Mouse (Mus musculus) liver, embryonic 14.5 days (tissue): ENCODE measurements around the gene Ikzf1. TPM values are rescaled to one million over a fixed set of nuclear protein-coding genes. Genes with fewer than 3 reads are reported as not detected.

ENCODE experiments used
- ATAC-seq: fragments of 200-750 bp; cut with Nextera tagmentation; 2 replicates; pipeline ENCODE4 v1.8.0; 2017; ENCODE audit warnings: moderate number of reproducible peaks, mild to moderate bottlenecking, moderate library complexity; ENCODE audit not compliant: insufficient read depth
- DNase-seq, 3 experiments: peaks; one replicate each; pipeline ENCODE4 v3.0.0-alpha.2; 2012 to 2013; ENCODE audit warnings: low read depth in 3 of 3, low spot score in 3 of 3
- H3K27ac ChIP-seq: fragments of 300-500 bp; sonication (generic); 2 replicates; pipeline ENCODE4 v1.5.1; 2014; ENCODE audit warnings: moderate library complexity, mild to moderate bottlenecking, control low read depth, inconsistent platforms
- H3K27me3 ChIP-seq: fragments of 300-500 bp; sonication (generic); 2 replicates; pipeline ENCODE4 v1.6.1; 2014; ENCODE audit warnings: mild to moderate bottlenecking, low read length, moderate library complexity; ENCODE audit not compliant: control insufficient read depth, insufficient read depth
- H3K36me3 ChIP-seq: fragments of 300-500 bp; sonication (generic); replicated peaks from 2 replicates; pipeline ENCODE4 v1.6.1; 2014; ENCODE audit warnings: low read depth; ENCODE audit not compliant: control insufficient read depth, insufficient read depth
- H3K4me1 ChIP-seq, 2 experiments: fragments of 200-500 bp in 1 of 2; fragments of 300-500 bp in 1 of 2; sonication (generic) in 1 of 2; replicated peaks; 2 replicates each; pipeline ENCODE4 v1.6.1; 2012 to 2014; ENCODE audit warnings: antibody characterized with exemption in 1 of 2, inconsistent platforms in 1 of 2, low read length in 1 of 2; ENCODE audit not compliant: control insufficient read depth in 2 of 2, insufficient read depth in 2 of 2
- H3K4me2 ChIP-seq: fragments of 300-500 bp; sonication (generic); 2 replicates; pipeline ENCODE4 v1.6.1; 2014; ENCODE audit warnings: low read depth, mild to moderate bottlenecking, control low read depth, moderate library complexity
- H3K4me3 ChIP-seq, 2 experiments: fragments of 200-500 bp in 1 of 2; fragments of 300-500 bp in 1 of 2; sonication (generic) in 1 of 2; 2 replicates each; pipeline ENCODE4 v1.5.1; 2012 to 2014; ENCODE audit warnings: low read depth in 2 of 2, low read length in 2 of 2, mild to moderate bottlenecking in 2 of 2, control low read depth in 1 of 2, inconsistent platforms in 1 of 2, moderate library complexity in 1 of 2; ENCODE audit not compliant: insufficient read depth in 1 of 2
- H3K9ac ChIP-seq: fragments of 300-500 bp; sonication (generic); replicated peaks from 2 replicates; pipeline ENCODE4 v1.6.1; 2014; ENCODE audit warnings: mild to moderate bottlenecking, control low read depth, moderate library complexity
- H3K9me3 ChIP-seq: fragments of 300-500 bp; sonication (generic); 2 replicates; pipeline ENCODE4 v1.6.1; 2016; ENCODE audit warnings: low read length, mixed read lengths; ENCODE audit not compliant: control insufficient read depth
- CTCF ChIP-seq: IDR thresholded peaks from 2 replicates; pipeline ENCODE4 v1.5.1; 2016; ENCODE audit warnings: antibody characterized with exemption, low read depth, control low read depth
- EP300 ChIP-seq: IDR thresholded peaks from 2 replicates; pipeline ENCODE4 v1.6.1; 2016; ENCODE audit warnings: antibody characterized with exemption, low read depth
- WGBS: fragments of 180-500 bp; shearing (Covaris S2); extraction: QIAGEN DNeasy Blood & Tissue Kit; methylation state at CpG from one replicate; pipeline ENCODE4 v1.1.7; 2014; ENCODE audit not compliant: insufficient replicate concordance; 5-methylcytosine and 5-hydroxymethylcytosine counted together
- polyA plus RNA-seq, 2 experiments: library from polyadenylated mRNA; depleted of rRNA in 1 of 2; stranded (reverse) in 1 of 2; unstranded in 1 of 2; fragments of >200 nt; fragmentation: Nextera tagmentation in 1 of 2; extraction: Ambion mirVana in 1 of 2; gene quantifications; 2 replicates each; pipeline versions ENCODE4 v1.2.1 to v1.2.3; 2012 to 2014

Gene Ikzf1
- polyA plus RNA-seq, 2 experiments: 46.6 to 65.4 TPM

DNA sequence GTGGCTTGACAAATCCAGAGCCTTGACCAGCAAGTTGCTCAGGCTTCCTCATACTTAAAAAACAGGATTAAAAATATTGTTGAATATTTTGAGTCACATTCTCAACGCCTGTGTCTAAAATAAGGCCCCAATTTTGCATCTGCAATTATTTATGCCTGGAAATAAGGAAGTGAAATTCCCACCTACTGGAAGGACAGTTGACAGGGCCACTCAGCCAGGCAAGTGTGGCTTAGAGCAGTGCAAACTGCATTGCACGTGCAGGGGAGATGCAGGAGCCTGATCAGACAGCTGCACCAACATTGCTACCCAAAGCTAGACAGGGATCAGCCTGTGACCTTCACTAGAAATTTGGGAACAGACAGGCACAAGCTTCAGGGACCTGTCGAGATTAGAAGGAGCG is 26.0 kb upstream of the Ikzf1 start:
- Histone ChIP-seq H3K4me1 (peaks cover 14 to 29% of the 10 kb centered on the region in 2 experiments), H3K27ac (no peak overlapping the region), H3K4me2 (no peak overlapping the region), H3K4me3 (no peak overlapping the region), H3K9me3 (no peaks in the 10 kb centered on the region), H3K27me3 (no peaks in the 10 kb centered on the region), H3K36me3 (no peaks in the 10 kb centered on the region), H3K9ac (no peak overlapping the region)
- WGBS: 47% methylated on average over 4 of the region's 4 CpGs
- TF ChIP-seq CTCF: no peak
- TF ChIP-seq EP300: no peak
- ATAC-seq (no peak), DNase-seq (no peak)

DNA sequence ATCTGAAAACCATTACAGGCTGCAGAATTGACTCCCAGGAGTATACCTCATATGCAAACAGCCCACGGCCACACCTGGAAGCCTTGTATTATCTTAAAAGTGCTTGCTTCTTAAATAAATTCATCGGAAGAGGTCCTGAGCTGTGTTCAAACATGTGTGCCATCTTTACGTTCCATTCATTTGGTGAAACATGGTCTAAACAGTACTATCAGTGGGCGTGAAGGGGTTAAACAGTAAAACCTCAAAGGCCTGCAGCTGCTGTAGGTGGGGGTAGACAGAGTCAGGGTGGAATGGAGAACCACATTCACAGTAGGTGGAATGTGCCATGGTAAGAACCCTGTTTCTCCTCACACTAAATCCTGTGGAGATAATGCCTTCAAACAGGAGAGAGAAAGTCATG is 24.2 kb upstream of the Ikzf1 start:
- Histone ChIP-seq H3K9ac (no peak overlapping the region), H3K4me2 (no peak overlapping the region), H3K4me3 (no peak overlapping the region), H3K27me3 (no peaks in the 10 kb centered on the region), H3K4me1 (peaks cover 14 to 29% of the 10 kb centered on the region in 2 experiments), H3K36me3 (no peaks in the 10 kb centered on the region), H3K27ac (no peak overlapping the region), H3K9me3 (no peaks in the 10 kb centered on the region)
- ATAC-seq: no peak
- no peak for DNase-seq
- 61% methylated on average over 4 of the region's 4 CpGs for WGBS
- TF ChIP-seq CTCF (no peak), EP300 (no peak)

DNA sequence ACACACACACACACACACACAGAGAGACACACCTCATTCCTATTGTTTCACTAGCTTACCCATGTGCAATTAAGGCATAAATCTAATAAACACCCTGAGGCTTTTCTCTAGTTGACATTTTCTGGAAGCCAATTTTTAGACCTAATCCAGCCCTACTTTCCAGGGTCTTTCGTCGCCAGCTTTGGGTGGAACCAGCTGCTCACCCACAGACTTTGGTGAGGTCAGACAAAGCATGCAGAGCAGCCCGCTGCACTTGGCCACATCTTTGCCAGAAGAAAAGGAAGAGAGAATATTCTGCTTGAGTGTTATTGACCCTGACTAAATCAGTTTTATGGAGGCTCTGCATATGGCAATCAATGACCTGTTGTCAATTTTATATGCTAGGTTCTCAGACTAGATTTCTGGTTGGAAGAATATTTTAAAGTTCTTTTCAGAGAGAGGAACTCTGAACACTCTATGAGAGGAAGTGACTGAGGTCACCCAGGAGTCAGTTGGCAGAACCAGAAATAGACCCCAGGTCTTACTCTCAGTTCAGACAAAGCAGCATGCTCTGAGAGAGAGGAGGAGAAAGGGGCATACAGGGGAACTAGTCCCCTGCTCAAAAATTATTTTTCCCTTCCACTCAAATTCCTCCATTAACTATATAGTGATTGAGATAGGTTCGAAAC is 17.4 kb upstream of the Ikzf1 start:
- Histone ChIP-seq H3K9ac (no peak overlapping the region), H3K4me2 (no peak overlapping the region), H3K36me3 (no peaks in the 10 kb centered on the region), H3K27me3 (no peaks in the 10 kb centered on the region), H3K4me1 (no peaks in the 10 kb centered on the region; a peak in 1 of 4 replicates), H3K27ac (no peak overlapping the region), H3K9me3 (no peaks in the 10 kb centered on the region), H3K4me3 (no peak overlapping the region)
- TF ChIP-seq EP300: no peak
- TF ChIP-seq CTCF: no peak
- DNase-seq (no peak), ATAC-seq (no peak)
- 58% methylated on average over 4 of the region's 4 CpGs for WGBS

GRCm38 (mm10) chr11:11667922-11668290 is 16.9 kb upstream of the Ikzf1 start:
- Histone ChIP-seq H3K36me3 (no peaks in the 10 kb centered on the region), H3K27ac (no peak overlapping the region), H3K27me3 (no peaks in the 10 kb centered on the region), H3K9ac (no peak overlapping the region), H3K4me2 (no peak overlapping the region), H3K9me3 (no peaks in the 10 kb centered on the region), H3K4me3 (no peak overlapping the region), H3K4me1 (no peaks in the 10 kb centered on the region; a peak in 1 of 4 replicates)
- TF ChIP-seq EP300: no peak
- TF ChIP-seq CTCF: no peak
- DNase-seq: no peak
- 56% methylated on average over 3 of the region's 3 CpGs for WGBS
- ATAC-seq: no peak

GRCm38 (mm10) chr11:11672974-11673373 is 11.8 kb upstream of the Ikzf1 start:
- Histone ChIP-seq H3K4me2 (no peak overlapping the region), H3K9me3 (no peaks in the 10 kb centered on the region), H3K4me3 (no peak overlapping the region), H3K9ac (no peak overlapping the region), H3K4me1 (no peaks in the 10 kb centered on the region; a peak in 1 of 4 replicates), H3K27ac (no peak overlapping the region), H3K36me3 (no peaks in the 10 kb centered on the region), H3K27me3 (no peaks in the 10 kb centered on the region)
- DNase-seq (no peak), ATAC-seq (no peak)
- TF ChIP-seq EP300 (no peak), CTCF (no peak)
- WGBS: 62% methylated on average over 4 of the region's 4 CpGs
